Mouse (Mus musculus) midbrain, embryonic 14.5 days (tissue): ENCODE measurements around the gene Trpv5. TPM values are rescaled to one million over a fixed set of nuclear protein-coding genes. Genes with fewer than 3 reads are reported as not detected.

Source experiments
- ATAC-seq: fragments of 200-750 bp; cut with Nextera tagmentation; 2 replicates; pipeline ENCODE4 v1.8.0; 2017; ENCODE audit warnings: moderate number of reproducible peaks, moderate library complexity; ENCODE audit not compliant: low FRiP score, low TSS enrichment
- DNase-seq: peaks from one replicate; pipeline ENCODE4 v3.0.0-alpha.2; 2015
- H3K27ac ChIP-seq: fragments of 300-500 bp; sonication (generic); replicated peaks from 2 replicates; pipeline ENCODE4 v1.5.1; 2014; ENCODE audit warnings: mild to moderate bottlenecking, low read depth, low read length, moderate library complexity
- H3K27me3 ChIP-seq: fragments of 300-500 bp; sonication (generic); 2 replicates; pipeline ENCODE4 v1.6.1; 2014; ENCODE audit warnings: low read length, control low read depth, mixed read lengths; ENCODE audit not compliant: control insufficient read depth, insufficient read depth
- H3K36me3 ChIP-seq: fragments of 300-500 bp; sonication (generic); 2 replicates; pipeline ENCODE4 v1.6.1; 2014; ENCODE audit warnings: low read length, control low read depth; ENCODE audit not compliant: control insufficient read depth, insufficient read depth
- H3K4me1 ChIP-seq: fragments of 300-500 bp; sonication (generic); 2 replicates; pipeline ENCODE4 v1.6.1; 2014; ENCODE audit warnings: mild to moderate bottlenecking, antibody characterized with exemption, low read length, control low read depth; ENCODE audit not compliant: control insufficient read depth, insufficient read depth
- H3K4me2 ChIP-seq: fragments of 300-500 bp; sonication (generic); 2 replicates; pipeline ENCODE4 v1.6.1; 2014; ENCODE audit warnings: mild to moderate bottlenecking, low read length, moderate library complexity
- H3K4me3 ChIP-seq: fragments of 300-500 bp; sonication (generic); replicated peaks from 2 replicates; pipeline ENCODE4 v1.5.1; 2014; ENCODE audit warnings: low read depth, low read length
- H3K9ac ChIP-seq: fragments of 300-500 bp; sonication (generic); replicated peaks from 2 replicates; pipeline ENCODE4 v1.6.1; 2014; ENCODE audit warnings: mild to moderate bottlenecking, low read length, moderate library complexity
- H3K9me3 ChIP-seq: fragments of 300-500 bp; sonication (generic); 2 replicates; pipeline ENCODE4 v1.6.1; 2016; ENCODE audit warnings: low read length, control low read depth, mixed read lengths; ENCODE audit not compliant: control insufficient read depth
- WGBS: fragments of 180-500 bp; shearing (Covaris S2); extraction: QIAGEN DNeasy Blood & Tissue Kit; methylation state at CpG from one replicate; pipeline ENCODE4 v1.1.7; 2014; 5-methylcytosine and 5-hydroxymethylcytosine counted together
- polyA plus RNA-seq: library from polyadenylated mRNA; unstranded; fragments of >200 nt; fragmentation: Nextera tagmentation; extraction: Ambion mirVana; gene quantifications from 2 replicates; pipeline ENCODE4 v1.2.1, GENCODE M21; 2014

Trpv5 gene
- polyA plus RNA-seq, 1 experiment from 2014 or later = not detected

DNA sequence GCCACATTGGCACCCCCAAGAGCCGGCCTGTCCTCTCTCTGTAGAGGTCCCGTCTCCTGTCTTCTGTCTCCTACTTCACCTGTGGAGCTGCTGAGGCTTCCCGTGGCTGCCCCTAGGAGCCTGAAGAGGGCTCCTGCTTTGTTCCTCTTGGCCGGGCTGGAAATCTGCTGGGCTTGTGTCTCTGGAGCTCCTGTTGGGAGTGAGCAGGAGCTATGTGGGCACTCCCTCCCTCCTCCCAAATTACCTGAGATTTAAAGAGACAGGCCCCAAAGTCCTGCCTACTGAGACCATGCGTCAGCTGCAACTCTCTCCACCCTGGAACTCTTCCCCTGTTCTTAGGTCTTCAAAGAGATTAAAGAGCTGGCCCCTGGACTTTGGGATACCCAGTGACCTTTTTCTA is 44.4 kb downstream of the Trpv5 start, which contains the start of gene Trpv6:
Gene Trpv6 (minus strand): TSS at position 228 of the 400 bp plus-strand sequence.
- Histone ChIP-seq H3K9ac (no peak within 1 kb of the TSS), H3K9me3 (no peaks in the 10 kb centered on the region), H3K36me3 (no peaks in the 10 kb centered on the region), H3K4me1 (no peaks in the 10 kb centered on the region), H3K27me3 (no peaks in the 10 kb centered on the region), H3K4me2 (no peak within 1 kb of the TSS), H3K4me3 (no peak within 1 kb of the TSS), H3K27ac (no peak within 1 kb of the TSS)
- ATAC-seq = no peak
- no peak for DNase-seq
- 23% methylated on average over 5 of the region's 5 CpGs for WGBS

DNA sequence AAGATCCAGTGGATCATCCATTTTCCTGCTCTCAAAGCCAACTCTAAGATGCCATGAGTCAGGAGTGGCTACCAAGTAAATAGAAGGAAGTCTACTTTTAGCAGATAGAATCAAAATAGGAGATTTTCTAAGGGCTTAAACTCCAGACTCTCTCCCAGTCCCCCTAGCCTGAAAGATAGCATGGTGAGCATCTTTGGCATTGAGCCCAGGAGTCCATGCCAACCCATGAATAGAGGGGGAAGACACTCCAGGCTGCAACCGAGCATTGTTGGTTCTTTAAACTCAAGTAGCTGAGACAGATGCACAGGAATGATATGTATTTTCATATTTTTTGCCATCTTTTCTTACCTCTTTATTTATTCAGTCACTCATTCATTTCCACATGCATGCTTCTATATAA is 45.4 kb downstream of the Trpv5 start:
- no peak overlapping the region for H3K27ac ChIP-seq
- no peaks in the 10 kb centered on the region for H3K4me1 ChIP-seq
- no peaks in the 10 kb centered on the region for H3K36me3 ChIP-seq
- H3K9ac ChIP-seq = no peak overlapping the region
- H3K9me3 ChIP-seq = no peaks in the 10 kb centered on the region
- DNase-seq (peak; percentile 25), ATAC-seq (no peak)
- no peak overlapping the region for H3K4me3 ChIP-seq
- 47% methylated on average over 1 of the region's 1 CpGs for WGBS
- H3K4me2 ChIP-seq = no peak overlapping the region
- H3K27me3 ChIP-seq = no peaks in the 10 kb centered on the region

GRCm38 (mm10) chr6:41631549-41631948 is 49.0 kb downstream of the Trpv5 start:
- no peaks in the 10 kb centered on the region for H3K27me3 ChIP-seq
- no peaks in the 10 kb centered on the region for H3K4me1 ChIP-seq
- DNase-seq (no peak), ATAC-seq (no peak)
- H3K36me3 ChIP-seq = no peaks in the 10 kb centered on the region
- no peak overlapping the region for H3K9ac ChIP-seq
- no peaks in the 10 kb centered on the region for H3K9me3 ChIP-seq
- H3K4me2 ChIP-seq = no peak overlapping the region
- WGBS = 86% methylated on average over 4 of the region's 4 CpGs
- no peak overlapping the region for H3K27ac ChIP-seq
- no peak overlapping the region for H3K4me3 ChIP-seq

GRCm38 (mm10) chr6:41630791-41631190 is 49.8 kb downstream of the Trpv5 start:
- Histone ChIP-seq H3K27me3 (no peaks in the 10 kb centered on the region), H3K27ac (no peak overlapping the region), H3K4me1 (no peaks in the 10 kb centered on the region), H3K9ac (no peak overlapping the region), H3K4me3 (no peak overlapping the region), H3K4me2 (no peak overlapping the region), H3K36me3 (no peaks in the 10 kb centered on the region), H3K9me3 (no peaks in the 10 kb centered on the region)
- DNase-seq (no peak), ATAC-seq (no peak)
- WGBS = 78% methylated on average over 2 of the region's 2 CpGs

DNA sequence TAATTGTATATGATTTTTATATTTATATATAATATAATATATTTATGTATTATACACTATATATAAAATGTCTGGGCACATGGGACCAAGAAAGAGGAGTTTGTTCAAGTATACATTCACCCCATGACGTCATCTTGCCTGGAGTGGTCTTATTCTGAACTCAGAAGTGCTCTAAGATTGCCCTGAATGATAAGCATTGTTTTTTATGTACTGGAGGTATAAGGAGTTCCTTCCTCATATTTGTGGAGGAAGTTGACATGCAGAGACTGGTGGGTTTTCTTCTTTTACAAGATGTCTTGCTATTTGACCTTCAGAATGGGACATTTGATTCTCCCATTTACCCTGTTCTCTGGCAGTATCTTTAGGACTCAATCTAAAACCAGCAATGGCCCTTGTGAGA is 52.4 kb downstream of the Trpv5 start:
- Histone ChIP-seq H3K9ac (no peak overlapping the region), H3K36me3 (no peaks in the 10 kb centered on the region), H3K4me3 (no peak overlapping the region), H3K9me3 (no peaks in the 10 kb centered on the region), H3K27ac (no peak overlapping the region), H3K27me3 (no peaks in the 10 kb centered on the region), H3K4me2 (no peak overlapping the region), H3K4me1 (no peaks in the 10 kb centered on the region)
- ATAC-seq = no peak
- 76% methylated on average over 1 of the region's 1 CpGs for WGBS
- DNase-seq = no peak

DNA sequence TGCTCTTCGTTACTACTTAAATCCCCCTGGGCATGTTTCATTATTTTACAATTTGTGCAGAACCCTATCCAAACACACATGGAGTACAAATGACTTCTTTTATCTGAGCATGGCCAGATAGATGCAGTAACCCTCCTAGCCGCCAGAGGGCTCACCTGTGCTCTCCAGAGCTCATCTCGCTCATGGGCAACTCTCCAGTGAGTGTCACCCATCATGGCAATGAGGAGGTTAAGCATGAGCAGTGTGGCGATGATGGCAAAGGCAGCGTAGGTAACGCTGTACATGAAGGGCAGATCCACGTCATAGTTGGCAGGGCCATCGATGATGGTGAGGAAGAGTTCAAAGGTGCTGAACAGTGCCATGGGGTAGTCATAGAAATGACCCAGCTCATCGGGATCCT is 57.9 kb downstream of the Trpv5 start:
- Histone ChIP-seq H3K4me2 (no peak overlapping the region), H3K4me3 (no peak overlapping the region), H3K27ac (no peak overlapping the region), H3K36me3 (peaks cover 21% of the 10 kb centered on the region), H3K9ac (no peak overlapping the region), H3K27me3 (no peaks in the 10 kb centered on the region), H3K4me1 (no peaks in the 10 kb centered on the region), H3K9me3 (no peaks in the 10 kb centered on the region)
- ATAC-seq = no peak; the same call in 1 of the 2 replicates
- DNase-seq = peak; percentile 19
- 63% methylated on average over 9 of the region's 9 CpGs for WGBS

GRCm38 (mm10) chr6:41621241-41621990 is 59.2 kb downstream of the Trpv5 start:
- H3K9me3 ChIP-seq = no peaks in the 10 kb centered on the region
- no peaks in the 10 kb centered on the region for H3K27me3 ChIP-seq
- H3K27ac ChIP-seq = no peak overlapping the region
- H3K4me1 ChIP-seq = no peaks in the 10 kb centered on the region
- no peak for DNase-seq
- H3K9ac ChIP-seq = no peak overlapping the region
- no peak overlapping the region for H3K4me2 ChIP-seq
- no peak overlapping the region for H3K4me3 ChIP-seq
- WGBS = 92% methylated on average over 12 of the region's 12 CpGs
- H3K36me3 ChIP-seq = peaks cover 34% of the 10 kb centered on the region
- no peak for ATAC-seq

DNA sequence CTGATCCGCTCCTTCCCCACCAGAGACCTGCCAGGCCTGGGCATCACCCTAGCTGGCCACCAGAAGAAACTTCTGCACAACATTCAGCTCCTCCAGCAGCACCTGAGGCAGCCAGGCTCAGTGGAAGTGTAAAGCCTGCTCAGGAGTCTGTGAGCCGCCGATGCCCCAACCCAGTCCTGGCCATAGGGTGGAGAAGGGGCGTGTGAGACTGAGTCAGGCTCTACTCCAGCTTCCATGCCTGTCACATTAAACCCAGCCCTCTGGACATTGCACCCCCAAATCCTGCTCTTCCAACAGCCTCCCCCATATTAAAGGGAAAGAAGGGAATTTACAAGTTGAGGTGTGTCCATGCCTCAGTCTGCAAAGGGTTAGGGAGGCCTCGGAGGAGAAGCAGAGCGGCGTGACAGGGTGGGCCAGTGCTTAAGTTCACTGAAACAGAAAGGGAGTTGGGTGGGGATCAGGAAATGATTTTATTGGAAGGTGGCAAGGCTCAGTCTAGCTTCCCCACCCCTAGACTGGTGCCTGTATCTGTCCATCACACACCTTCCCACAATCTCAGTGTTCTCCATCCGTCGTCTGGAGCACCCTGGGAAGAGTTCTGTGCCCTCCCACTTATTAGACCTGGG is 60.3 kb downstream of the Trpv5 start:
- Histone ChIP-seq H3K27me3 (no peaks in the 10 kb centered on the region), H3K36me3 (peaks cover 38% of the 10 kb centered on the region), H3K4me2 (no peak overlapping the region), H3K9me3 (no peaks in the 10 kb centered on the region), H3K4me3 (no peak overlapping the region), H3K9ac (no peak overlapping the region), H3K27ac (no peak overlapping the region), H3K4me1 (no peaks in the 10 kb centered on the region)
- ATAC-seq (no peak), DNase-seq (no peak)
- WGBS = 93% methylated on average over 9 of the region's 9 CpGs

DNA sequence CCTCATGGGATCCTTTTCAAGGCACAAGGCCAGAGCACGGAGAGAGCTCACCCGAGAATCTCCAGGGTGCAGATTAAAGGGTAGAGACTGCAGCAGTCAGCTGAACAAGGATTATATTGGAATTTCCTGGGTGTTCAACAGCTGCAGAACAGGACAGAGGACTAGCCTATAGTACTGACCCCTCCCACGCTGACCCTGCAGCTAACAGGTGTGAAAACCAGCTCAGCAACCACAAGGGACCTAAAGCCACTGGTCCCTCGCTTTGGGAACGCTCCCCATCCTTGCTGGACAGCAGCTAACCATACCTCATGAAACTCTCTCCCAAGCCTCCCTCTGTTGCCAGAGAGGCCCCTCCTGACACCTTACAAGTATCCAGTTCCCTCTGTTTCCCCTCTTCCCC is 72.9 kb downstream of the Trpv5 start:
- H3K4me2 ChIP-seq = peak overlapping the region; percentile 91
- H3K4me1 ChIP-seq = peaks cover 20% of the 10 kb centered on the region
- DNase-seq (no peak), ATAC-seq (no peak)
- H3K36me3 ChIP-seq = 0 out of 2 replicates have a peak, but pooled peaks cover 2% of the 10 kb centered on the region
- no peaks in the 10 kb centered on the region for H3K9me3 ChIP-seq
- H3K27me3 ChIP-seq = no peaks in the 10 kb centered on the region
- WGBS = 60% methylated on average over 5 of the region's 5 CpGs
- H3K27ac ChIP-seq = no peak overlapping the region
- H3K4me3 ChIP-seq = 0 out of 2 replicates have a peak overlapping the region, but pooled peaks have one; percentile 5
- no peak overlapping the region for H3K9ac ChIP-seq
